Mouse (Mus musculus) thymus, postnatal 0 days (tissue): ENCODE results near the gene Pbx1. TPM values are rescaled to one million over a fixed set of nuclear protein-coding genes. Genes with fewer than 3 reads are reported as not detected.

Source experiments
- DNase-seq: peaks from one replicate; pipeline ENCODE4 v3.0.0-alpha.2; 2015; ENCODE audit warnings: low spot score
- polyA plus RNA-seq: library from polyadenylated mRNA; unstranded; fragments of >200 nt; fragmentation: Nextera tagmentation; extraction: Ambion mirVana; gene quantifications from 2 replicates; pipeline ENCODE4 v1.2.1, GENCODE M21; 2015

The Pbx1 gene
- polyA plus RNA-seq, 1 experiment from 2014 or later = 5.8 TPM

DNA sequence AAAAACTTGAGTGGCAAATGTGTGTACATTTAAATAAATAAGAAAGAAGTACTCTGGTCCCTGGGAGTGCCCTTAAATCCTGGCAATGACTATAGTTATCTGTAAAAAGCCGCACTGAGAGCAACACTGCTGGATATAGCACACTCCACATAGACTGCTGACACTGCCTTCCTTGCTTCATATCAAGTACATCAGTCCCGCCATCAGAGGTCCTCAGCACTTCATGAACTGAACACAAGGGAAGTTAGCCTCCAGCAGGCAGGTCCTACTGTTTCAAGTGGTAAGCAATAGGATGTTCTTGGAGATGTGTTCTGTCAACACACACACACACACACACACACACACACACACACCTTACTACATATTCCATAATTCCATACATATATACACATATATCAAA, 339.0 kb downstream of the Pbx1 start:
- DNase-seq = no peak

DNA sequence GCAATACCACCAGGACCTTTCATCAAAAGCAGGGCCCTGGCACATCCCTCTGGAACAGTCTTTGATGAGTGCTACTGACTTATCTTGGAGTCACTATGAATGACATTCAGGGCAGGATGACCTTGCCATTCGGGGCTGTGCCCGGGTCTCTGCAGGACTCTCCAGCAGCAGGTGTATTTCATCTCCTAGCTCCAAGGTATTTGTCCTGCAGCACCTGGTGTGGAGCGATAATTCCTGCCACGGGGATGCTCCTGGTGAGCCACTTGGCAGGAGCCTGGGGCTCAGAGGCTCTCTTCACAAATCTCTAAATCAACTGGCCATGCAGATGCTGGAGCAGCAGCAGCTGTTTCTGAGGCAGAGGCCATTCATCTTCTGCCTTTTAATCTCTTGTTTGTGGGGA, 340.4 kb downstream of the Pbx1 start:
- no peak for DNase-seq

- DNase-seq = no peak
Observed at GRCm38 (mm10) chr1:168088680-168089079, 343.4 kb downstream of the Pbx1 start.

- DNase-seq = no peak
Observed at GRCm38 (mm10) chr1:168079394-168079767, 352.7 kb downstream of the Pbx1 start.

DNA sequence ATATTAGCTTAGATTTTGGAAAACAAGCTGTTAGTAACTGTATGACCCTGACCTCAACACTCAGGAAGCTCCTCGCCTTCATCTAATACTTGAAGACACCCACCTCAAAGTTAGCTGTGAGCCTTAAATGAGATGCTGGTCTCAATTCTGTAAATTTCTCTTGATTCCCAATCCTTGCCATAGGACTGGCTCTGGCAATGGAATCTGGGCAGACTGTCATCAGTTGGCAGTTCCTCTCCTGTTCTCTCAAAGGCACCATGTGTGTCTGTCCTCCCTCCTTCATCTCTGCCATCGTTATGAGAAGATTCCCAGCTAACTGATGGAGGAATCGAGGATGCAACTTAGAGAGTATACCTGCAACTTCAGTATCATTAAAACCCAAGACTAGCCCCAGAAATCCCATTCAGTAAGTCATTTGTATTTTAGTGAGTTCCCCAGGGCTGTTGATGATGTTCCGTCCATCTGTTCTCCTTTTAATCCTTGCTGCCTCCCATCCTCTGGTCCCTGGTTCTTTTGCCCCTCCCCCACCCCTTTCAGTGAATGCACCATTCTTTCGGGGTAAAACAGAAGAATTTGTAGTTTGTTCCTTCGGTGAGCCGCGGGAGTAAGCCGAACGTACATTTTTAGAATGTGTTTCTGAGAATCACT, 353.2 kb downstream of the Pbx1 start:
- DNase-seq = no peak

DNA sequence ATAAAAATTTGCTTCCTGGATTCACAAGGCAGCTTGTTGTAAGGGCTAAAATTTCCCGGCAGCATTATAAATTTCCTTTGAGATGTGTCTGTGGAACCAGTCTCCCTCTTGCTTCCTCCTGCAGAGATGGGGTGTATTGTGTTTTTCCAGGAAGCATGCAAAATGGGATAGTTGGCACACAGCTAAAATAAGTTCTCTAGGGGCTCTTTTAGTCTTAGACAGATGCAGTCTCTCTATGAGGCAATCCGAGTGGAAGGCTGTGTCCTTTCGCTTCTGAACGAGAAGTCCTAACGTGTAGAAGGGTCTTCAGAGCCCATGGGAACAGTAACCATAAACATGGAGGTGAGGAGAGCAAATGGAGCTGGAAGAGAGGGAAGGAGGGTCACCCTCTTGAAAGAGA, 360.1 kb downstream of the Pbx1 start:
- DNase-seq = no peak

GRCm38 (mm10) chr1:168070273-168070910, 361.7 kb downstream of the Pbx1 start:
- DNase-seq = no peak

DNA sequence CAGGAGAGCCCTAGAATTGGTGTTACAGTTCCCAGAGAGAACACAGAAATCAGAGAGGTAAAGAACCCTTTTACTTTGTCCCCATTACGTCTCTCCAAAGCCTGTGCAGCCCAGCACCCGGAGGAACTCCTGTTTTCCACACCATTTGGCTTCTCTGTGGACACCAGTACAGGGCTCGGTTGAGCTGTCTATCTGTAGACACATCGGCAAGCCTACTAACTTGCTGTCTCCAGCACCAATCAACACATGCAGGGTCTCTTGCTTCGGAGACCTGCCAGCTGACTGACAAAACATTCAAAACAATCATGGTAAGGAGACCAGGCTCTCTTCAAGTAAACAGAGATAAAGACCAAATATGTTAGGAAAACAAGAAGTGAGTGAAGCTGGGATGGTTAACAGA, 362.3 kb downstream of the Pbx1 start:
- DNase-seq = no peak
